Mouse (Mus musculus): ENCODE results near the gene Nrn1.

GRCm38 (mm10) chr13:36720297-36721017 lies 14.5 kb downstream of the Nrn1 start:
- TF ChIP-seq REST (IDR thresholded peaks at IDR 0.05; ENCODE audit: insufficient read depth, insufficient read length), result no peak
- no peak for TF ChIP-seq MYOG (IDR thresholded peaks at IDR 0.05; ENCODE audit: control insufficient read depth in 1 of 3, insufficient read depth in 1 of 3, insufficient read length in 2 of 3, low read depth in 2 of 3)
- no peak for TF ChIP-seq POLR2A (IDR thresholded peaks at IDR 0.05; ENCODE audit: insufficient read length, low read depth)

Measured in myocyte (in vitro differentiated cells).